Mouse (Mus musculus) megakaryocyte, adult 5-6 weeks (primary cell): ENCODE data around the gene Ccnb1. TPM values are rescaled to one million over a fixed set of nuclear protein-coding genes. Genes with fewer than 3 reads are reported as not detected.
"Not testable (repeated sequence)": the region's sequence is repeated elsewhere in the genome, so short reads cannot be mapped to it uniquely, and the experiment has no call there.

ENCODE experiments used
- ATAC-seq: 2 replicates; pipeline ENCODE4 v1.8.0; 2016; ENCODE audit warnings: mild to moderate bottlenecking, inconsistent platforms; ENCODE audit not compliant: poor library complexity, severe bottlenecking
- total RNA-seq, 2 experiments: library from RNA; stranded (forward) in 1 of 2; stranded (reverse) in 1 of 2; fragments of 153-499, 151-499 nt in 1 of 2; fragments of 221-1000, 200-1000 nt in 1 of 2; gene quantifications; 2 replicates each; pipeline versions ENCODE4 v1.2.3 to v1.2.4; 2015 to 2017

Gene Ccnb1
- 133 and 142 TPM in 2 replicates for total RNA-seq (2015)
- total RNA-seq (2017): 188 and 197 TPM in 2 replicates

GRCm38 (mm10) chr13:100786414-100786867 lies at the start of gene Ccnb1:
Ccnb1 (minus strand) TSS chr13:100786570.
- ATAC-seq: peak; percentile 97

GRCm38 (mm10) chr13:100834777-100835176 lies 48.4 kb upstream of the Ccnb1 start:
- no peak for ATAC-seq

GRCm38 (mm10) chr13:100833640-100834002 lies 47.3 kb upstream of the Ccnb1 start:
- ATAC-seq: no peak

DNA sequence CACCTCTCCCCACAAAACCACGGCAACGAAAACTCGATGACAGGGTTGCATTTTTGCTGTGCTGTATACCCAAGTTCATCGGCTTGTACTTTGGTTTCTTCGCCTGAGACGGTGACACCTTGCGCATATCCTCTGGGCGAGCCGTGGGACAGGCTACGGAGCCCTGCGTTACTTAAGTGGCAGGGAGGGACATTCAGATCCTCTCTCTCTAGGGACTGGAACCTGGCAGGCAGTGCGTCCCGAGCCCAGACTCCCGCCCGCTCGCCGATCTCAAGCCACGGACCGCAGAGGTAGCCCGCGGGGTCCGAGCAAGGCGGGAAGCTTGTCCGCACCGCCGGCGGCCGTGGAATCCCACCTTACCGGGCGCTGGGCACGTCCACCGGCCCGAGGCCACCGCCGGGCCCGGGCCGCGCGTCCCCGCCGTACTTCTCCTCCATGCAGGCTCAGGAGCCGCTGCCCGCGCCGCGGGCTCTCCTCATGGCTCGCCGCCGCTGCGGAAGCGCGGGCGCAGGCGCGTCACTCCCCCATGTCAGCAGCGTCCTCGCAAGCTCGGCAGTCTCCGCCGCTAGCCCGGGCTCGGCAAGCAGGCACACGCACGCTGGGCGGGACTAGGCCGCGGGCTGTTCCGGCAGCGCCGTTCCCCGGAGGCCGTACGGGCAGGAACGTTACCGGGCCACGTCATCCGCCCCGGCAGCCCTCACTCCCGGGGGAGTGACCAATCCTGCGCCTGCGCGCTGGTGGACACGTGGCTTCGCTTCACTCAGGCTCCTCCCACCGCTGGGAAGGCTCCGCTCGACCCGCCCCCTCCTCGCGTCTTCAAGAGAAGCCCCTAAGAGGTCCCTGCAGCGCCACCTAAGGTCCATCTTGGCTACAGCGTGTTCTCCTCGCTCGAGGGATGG lies 46.6 kb upstream of the Ccnb1 start, which contains the start of gene Slc30a5:
Slc30a5 (minus strand) TSS at position 687 of the 899 bp plus-strand sequence.
- ATAC-seq: peak; percentile 90

- ATAC-seq: no peak
Measured at GRCm38 (mm10) chr13:100832188-100832587, 45.8 kb upstream of the Ccnb1 start.

GRCm38 (mm10) chr13:100831123-100831522 lies 44.8 kb upstream of the Ccnb1 start:
- ATAC-seq: no peak

- ATAC-seq: no peak
Measured at GRCm38 (mm10) chr13:100825627-100826410, 39.4 kb upstream of the Ccnb1 start.

GRCm38 (mm10) chr13:100824916-100825315 lies 38.5 kb upstream of the Ccnb1 start:
- no peak for ATAC-seq

- ATAC-seq: peak; percentile 40; the same call in 1 of the 2 replicates
Measured at GRCm38 (mm10) chr13:100824306-100824705, 37.9 kb upstream of the Ccnb1 start.

DNA sequence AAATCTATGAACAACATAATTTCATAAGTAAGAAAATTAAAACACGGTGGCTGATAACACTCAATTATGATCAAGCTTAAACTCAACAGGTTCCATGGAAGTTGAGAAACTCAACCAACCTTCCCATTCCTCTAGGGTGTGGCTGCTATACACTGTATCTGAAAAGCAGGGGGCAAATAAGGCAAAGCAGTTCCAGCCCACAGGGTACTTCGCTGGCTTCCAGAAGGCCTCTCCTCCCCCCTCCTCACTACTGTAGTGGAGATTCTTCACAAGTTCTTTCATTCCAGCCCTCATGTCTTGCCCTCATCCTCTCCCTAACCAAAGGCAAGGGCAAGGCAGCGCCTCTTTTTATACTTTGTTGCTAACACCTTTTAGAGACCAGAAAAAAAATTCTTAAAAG lies 37.5 kb upstream of the Ccnb1 start:
- ATAC-seq: no peak

- no peak for ATAC-seq
Measured at GRCm38 (mm10) chr13:100814451-100814850, 28.1 kb upstream of the Ccnb1 start.

DNA sequence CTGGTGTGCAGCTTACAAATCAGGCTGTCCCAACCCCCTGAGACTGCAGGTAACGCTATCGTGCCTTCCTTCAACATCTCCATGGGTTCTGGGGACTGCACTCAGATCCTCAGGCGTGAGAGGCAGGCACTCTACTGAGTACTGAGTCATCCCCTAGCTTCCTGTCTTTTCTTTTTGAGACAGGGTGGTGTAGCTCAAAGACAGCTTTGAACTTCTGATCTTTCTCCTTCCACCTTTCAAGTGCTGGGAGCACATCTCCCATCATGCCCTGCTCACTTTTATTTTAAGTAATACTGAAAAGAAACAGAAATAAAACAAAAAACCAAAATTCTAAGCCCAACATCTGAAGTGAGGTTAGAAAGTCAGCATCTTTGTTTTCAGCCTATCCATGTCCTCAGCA lies 19.4 kb upstream of the Ccnb1 start:
- ATAC-seq: no peak

GRCm38 (mm10) chr13:100797171-100797570 lies 10.8 kb upstream of the Ccnb1 start:
- no peak for ATAC-seq

GRCm38 (mm10) chr13:100789083-100789482 lies 2.7 kb upstream of the Ccnb1 start:
- ATAC-seq: no peak

- ATAC-seq: not testable (repeated sequence)
Measured at GRCm38 (mm10) chr13:100788057-100788456, 1.7 kb upstream of the Ccnb1 start.

DNA sequence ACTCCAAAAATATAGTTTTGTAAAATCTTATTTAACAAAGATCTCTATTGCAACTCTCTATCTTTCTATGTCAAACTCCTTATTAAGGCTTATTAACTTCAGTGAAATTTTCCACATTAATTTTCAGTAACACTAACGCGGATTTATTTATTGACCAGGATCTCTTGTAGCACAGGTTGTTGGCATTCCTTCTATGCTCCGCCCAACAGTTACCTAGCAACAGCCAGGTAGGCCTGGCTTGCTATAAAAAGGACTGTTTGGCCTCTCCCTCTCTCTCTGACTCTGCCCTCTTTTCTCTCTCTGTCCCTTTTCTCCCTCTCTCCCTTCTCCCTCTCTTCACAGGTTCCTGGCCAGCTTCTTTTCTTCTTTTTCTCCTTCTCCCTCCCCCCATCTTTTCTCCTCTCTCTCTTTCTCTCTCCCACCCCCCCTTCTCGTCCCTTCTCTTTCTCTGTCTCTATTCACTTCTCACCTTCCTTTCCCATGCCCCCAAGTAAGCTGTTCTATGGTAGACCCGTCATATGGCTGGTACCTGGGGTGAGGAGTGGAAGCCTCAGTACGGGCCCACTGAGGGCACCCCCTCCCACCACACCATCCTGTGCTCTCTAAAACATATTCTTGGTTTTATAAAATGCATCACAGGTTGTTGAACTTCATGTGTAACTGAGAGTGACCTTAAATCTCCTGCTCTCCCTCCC lies 1.1 kb upstream of the Ccnb1 start:
- no peak for ATAC-seq

DNA sequence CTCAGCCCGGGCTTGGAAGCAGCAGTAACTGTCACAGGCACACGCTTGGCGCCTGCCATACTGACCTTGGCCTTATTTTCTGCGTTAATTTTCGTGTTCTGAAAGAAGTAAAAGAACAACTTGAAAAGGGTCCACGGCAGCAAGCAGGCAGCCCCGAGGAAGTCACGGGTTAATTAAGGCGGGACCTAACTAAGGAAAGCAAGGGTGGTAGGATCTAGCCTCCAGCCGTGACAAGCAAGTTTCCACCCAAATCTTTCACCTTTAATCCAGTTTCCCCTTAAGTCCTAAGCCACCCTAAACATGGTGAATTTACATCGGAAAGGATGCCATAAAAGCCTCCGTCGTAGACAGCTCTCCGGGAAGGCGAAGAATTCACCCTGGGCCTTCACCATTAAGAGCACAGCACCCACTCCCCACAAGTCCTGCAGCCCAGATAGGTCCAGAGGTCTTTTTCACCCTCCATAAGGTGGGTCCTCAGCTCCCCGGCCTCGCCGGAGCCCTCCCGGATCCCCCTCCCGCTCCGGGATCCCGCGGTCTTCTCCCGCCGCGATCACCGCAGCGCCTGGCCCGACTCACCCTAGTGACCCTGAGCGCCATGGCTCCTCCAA lies 460 bp downstream of the Ccnb1 start:
- ATAC-seq: peak; percentile 41

DNA sequence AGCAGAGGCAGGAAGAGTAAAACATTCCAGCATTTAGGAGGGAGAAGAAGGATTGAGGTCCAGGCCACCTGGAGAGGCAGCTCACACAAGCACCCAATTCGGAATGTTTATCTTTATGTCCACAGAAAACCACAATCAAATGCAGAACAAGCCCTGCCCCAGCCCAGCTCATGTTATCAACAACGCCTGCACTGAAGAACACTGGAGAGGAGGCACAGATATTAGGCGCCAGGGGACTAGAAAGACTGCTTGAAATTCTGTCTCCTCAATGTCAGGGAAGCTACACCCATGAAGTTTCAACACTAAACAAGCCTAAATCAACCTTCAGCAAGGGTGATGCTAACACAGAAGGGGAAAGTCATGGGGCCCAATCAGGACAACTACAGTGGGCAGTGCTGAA lies 8.9 kb downstream of the Ccnb1 start:
- ATAC-seq: no peak

DNA sequence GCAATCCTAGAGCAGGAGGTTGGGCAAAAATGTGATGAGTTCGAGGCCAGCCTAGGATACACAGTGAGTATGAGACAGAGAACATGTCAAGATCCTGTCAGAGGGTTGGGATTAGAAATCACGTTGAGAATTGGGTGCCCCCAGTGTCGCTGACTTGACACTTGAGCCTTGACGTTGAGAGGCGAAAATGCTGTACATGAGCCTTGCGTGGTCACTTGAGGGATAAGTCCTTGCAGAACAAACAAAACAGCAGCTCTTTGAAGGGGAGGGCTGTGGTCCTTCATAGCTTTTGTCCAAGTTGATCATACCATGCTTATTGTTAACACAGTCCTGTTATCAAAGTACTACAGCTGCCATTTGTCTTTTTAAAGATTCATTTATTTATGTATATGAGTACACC lies 9.7 kb downstream of the Ccnb1 start:
- ATAC-seq: no peak

- ATAC-seq: no peak; the same call in 1 of the 2 replicates
Measured at GRCm38 (mm10) chr13:100776056-100776419, 10.3 kb downstream of the Ccnb1 start.
